Mouse (Mus musculus) MEL (cell line): Measurements from ENCODE around the gene Gsg1l. TPM values are rescaled to one million over a fixed set of nuclear protein-coding genes. Genes with fewer than 3 reads are reported as not detected.

Source experiments
- DNase-seq: peaks from one replicate; pipeline ENCODE4 v3.0.0; 2011; ENCODE audit warnings: low read depth, low spot score
- H3K27ac ChIP-seq: 2 replicates; pipeline ENCODE4 v1.5.1; 2012; ENCODE audit warnings: low read depth, mild to moderate bottlenecking, control low read depth, low read length, moderate library complexity; ENCODE audit not compliant: control insufficient read depth
- H3K27me3 ChIP-seq, 2 experiments: fragments of 150-350 bp in 1 of 2; sonication (generic) in 1 of 2; 2 replicates each; pipeline ENCODE4 v1.6.1; 2012; ENCODE audit warnings: low read length in 2 of 2, mild to moderate bottlenecking in 2 of 2, improper control_type of control experiment in 1 of 2, moderate library complexity in 1 of 2; ENCODE audit not compliant: insufficient read depth in 2 of 2, control insufficient read depth in 1 of 2
- H3K36me3 ChIP-seq, 2 experiments: 2 replicates each; pipeline ENCODE4 v1.6.1; 2012 to 2014; ENCODE audit warnings: low read length in 2 of 2, improper control_type of control experiment in 1 of 2, inconsistent platforms in 1 of 2, mild to moderate bottlenecking in 1 of 2; ENCODE audit not compliant: insufficient read depth in 2 of 2, control insufficient read depth in 1 of 2
- H3K4me1 ChIP-seq, 2 experiments: fragments of 150-350 bp in 1 of 2; sonication (generic) in 1 of 2; 2 replicates each; pipeline ENCODE4 v1.6.1; 2012; ENCODE audit warnings: low read length in 2 of 2, improper control_type of control experiment in 1 of 2, mild to moderate bottlenecking in 1 of 2; ENCODE audit not compliant: insufficient read depth in 2 of 2, control insufficient read depth in 1 of 2
- H3K4me3 ChIP-seq, 2 experiments: fragments of 150-350 bp in 1 of 2; sonication (generic) in 1 of 2; 2 replicates each; pipeline ENCODE4 v1.5.1; 2012; ENCODE audit warnings: low read depth in 2 of 2, low read length in 2 of 2, mild to moderate bottlenecking in 2 of 2, moderate library complexity in 2 of 2, control low read depth in 1 of 2, improper control_type of control experiment in 1 of 2; ENCODE audit not compliant: control insufficient read depth in 1 of 2, insufficient read depth in 1 of 2
- H3K79me2 ChIP-seq: 2 replicates; pipeline ENCODE4 v1.6.1; 2012; ENCODE audit warnings: mild to moderate bottlenecking, low read length, moderate library complexity; ENCODE audit not compliant: control insufficient read depth, poor library complexity, insufficient read depth
- H3K9ac ChIP-seq: 2 replicates; pipeline ENCODE4 v1.6.1; 2012; ENCODE audit warnings: low read depth, mild to moderate bottlenecking, control low read depth, low read length, moderate library complexity; ENCODE audit not compliant: control insufficient read depth, poor library complexity, severe bottlenecking
- H3K9me3 ChIP-seq: fragments of 150-350 bp; sonication (generic); replicated peaks from 2 replicates; pipeline ENCODE4 v1.6.1; 2012; ENCODE audit warnings: mild to moderate bottlenecking, low read length, improper control_type of control experiment, moderate library complexity; ENCODE audit not compliant: insufficient read depth
- BHLHE40 ChIP-seq: IDR thresholded peaks from 2 replicates; pipeline ENCODE4 v1.6.1; 2012; ENCODE audit warnings: low read depth, mild to moderate bottlenecking, inconsistent platforms, low read length, improper control_type of control experiment, borderline replicate concordance
- E2F4 ChIP-seq: IDR thresholded peaks from 2 replicates; pipeline ENCODE4 v1.6.1; 2011; ENCODE audit warnings: low read depth, low read length, improper control_type of control experiment, borderline replicate concordance
- EP300 ChIP-seq, 2 experiments: IDR thresholded peaks; 2 replicates each; pipeline ENCODE4 v1.6.1; 2011; ENCODE audit warnings: improper control_type of control experiment in 2 of 2, low read length in 2 of 2, low read depth in 1 of 2, mild to moderate bottlenecking in 1 of 2
- ETS1 ChIP-seq: IDR thresholded peaks from 2 replicates; pipeline ENCODE4 v1.6.1; 2012; ENCODE audit warnings: low read depth, mild to moderate bottlenecking, inconsistent platforms, low read length, improper control_type of control experiment, moderate library complexity
- GABPA ChIP-seq: IDR thresholded peaks from 2 replicates; pipeline ENCODE4 v1.6.1; 2012; ENCODE audit warnings: low read depth, mild to moderate bottlenecking, inconsistent platforms, low read length, improper control_type of control experiment, moderate library complexity
- GATA1 ChIP-seq: IDR thresholded peaks from 2 replicates; pipeline ENCODE4 v1.6.1; 2011; ENCODE audit warnings: low read depth, low read length, improper control_type of control experiment
- HCFC1 ChIP-seq: IDR thresholded peaks from 2 replicates; pipeline ENCODE4 v1.6.1; 2012; ENCODE audit warnings: low read depth, mild to moderate bottlenecking, inconsistent platforms, low read length, improper control_type of control experiment, moderate library complexity
- KAT2A ChIP-seq: conservative IDR thresholded peaks from 2 replicates; pipeline ENCODE4 v1.6.1; 2012; ENCODE audit warnings: low read depth, low read length, improper control_type of control experiment, inconsistent platforms
- MAX ChIP-seq: IDR thresholded peaks from 2 replicates; pipeline ENCODE4 v1.6.1; 2011; ENCODE audit warnings: low read length, improper control_type of control experiment
- MEF2A ChIP-seq: IDR thresholded peaks from 2 replicates; pipeline ENCODE4 v1.6.1; 2014; ENCODE audit warnings: low read depth, mild to moderate bottlenecking, inconsistent platforms, low read length, improper control_type of control experiment; ENCODE audit not compliant: poor library complexity, insufficient replicate concordance, severe bottlenecking; ENCODE audit errors: extremely low read depth
- MXI1 ChIP-seq: IDR thresholded peaks from 2 replicates; pipeline ENCODE4 v1.6.1; 2011; ENCODE audit warnings: mild to moderate bottlenecking, low read depth, low read length, improper control_type of control experiment
- MYC ChIP-seq: IDR thresholded peaks from 2 replicates; pipeline ENCODE4 v1.6.1; 2011; ENCODE audit warnings: low read depth, mild to moderate bottlenecking, low read length, improper control_type of control experiment, moderate library complexity
- POLR2A ChIP-seq, 2 experiments: IDR thresholded peaks; 2 replicates each; pipeline ENCODE4 v1.6.1; 2011 to 2012; ENCODE audit warnings: low read length in 2 of 2, mild to moderate bottlenecking in 2 of 2, control low read depth in 1 of 2, improper control_type of control experiment in 1 of 2, low read depth in 1 of 2, moderate library complexity in 1 of 2; ENCODE audit not compliant: control insufficient read depth in 1 of 2, insufficient read depth in 1 of 2, poor library complexity in 1 of 2
- POLR2AphosphoS5 ChIP-seq: IDR thresholded peaks from 2 replicates; pipeline ENCODE4 v1.6.1; 2012; ENCODE audit warnings: low read depth, borderline replicate concordance, mild to moderate bottlenecking, inconsistent platforms, low read length, moderate library complexity, mixed read lengths
- SIN3A ChIP-seq: IDR thresholded peaks from 2 replicates; pipeline ENCODE4 v1.6.1; 2012; ENCODE audit warnings: low read length, improper control_type of control experiment, inconsistent platforms
- SMC3 ChIP-seq: IDR thresholded peaks from 2 replicates; pipeline ENCODE4 v1.6.1; 2011; ENCODE audit warnings: low read depth, low read length, improper control_type of control experiment
- TBP ChIP-seq: IDR thresholded peaks from 2 replicates; pipeline ENCODE4 v1.8.0; 2011; ENCODE audit warnings: low read depth, low read length, improper control_type of control experiment
- TCF12 ChIP-seq: IDR thresholded peaks from 2 replicates; pipeline ENCODE4 v1.6.1; 2014; ENCODE audit warnings: low read depth, mild to moderate bottlenecking, inconsistent platforms, low read length, improper control_type of control experiment, moderate library complexity
- UBTF ChIP-seq: IDR thresholded peaks from 2 replicates; pipeline ENCODE4 v1.6.1; 2012; ENCODE audit warnings: low read depth, mild to moderate bottlenecking, inconsistent platforms, low read length, improper control_type of control experiment, moderate library complexity, borderline replicate concordance; ENCODE audit not compliant: insufficient read depth
- ZC3H11A ChIP-seq: IDR thresholded peaks from 2 replicates; pipeline ENCODE4 v1.6.1; 2012; ENCODE audit warnings: low read depth, mild to moderate bottlenecking, inconsistent platforms, low read length, improper control_type of control experiment
- ZKSCAN1 ChIP-seq: IDR thresholded peaks from 2 replicates; pipeline ENCODE4 v1.6.1; 2012; ENCODE audit warnings: low read depth, mild to moderate bottlenecking, inconsistent platforms, low read length, improper control_type of control experiment, moderate library complexity
- polyA plus RNA-seq, 2 experiments: library from polyadenylated mRNA; stranded (reverse) in 1 of 2; unstranded in 1 of 2; fragments of >175 nt in 1 of 2; fragments of >200 nt in 1 of 2; gene quantifications; 2 replicates each; pipeline versions ENCODE4 v1.2.1 to v1.2.4; 2012; ENCODE audit warnings: low replicate concordance in 2 of 2, low read depth in 1 of 2; ENCODE audit not compliant: insufficient read length in 2 of 2, insufficient read depth in 1 of 2, missing spikeins in 1 of 2
- total RNA-seq: library from RNA; depleted of rRNA; stranded (reverse); fragments of 300-350 nt; gene quantifications from 2 replicates; pipeline ENCODE4 v1.2.3, GENCODE M21; 2012

Gene Gsg1l
- total and polyA plus RNA-seq, 3 experiments, result not detected

DNA sequence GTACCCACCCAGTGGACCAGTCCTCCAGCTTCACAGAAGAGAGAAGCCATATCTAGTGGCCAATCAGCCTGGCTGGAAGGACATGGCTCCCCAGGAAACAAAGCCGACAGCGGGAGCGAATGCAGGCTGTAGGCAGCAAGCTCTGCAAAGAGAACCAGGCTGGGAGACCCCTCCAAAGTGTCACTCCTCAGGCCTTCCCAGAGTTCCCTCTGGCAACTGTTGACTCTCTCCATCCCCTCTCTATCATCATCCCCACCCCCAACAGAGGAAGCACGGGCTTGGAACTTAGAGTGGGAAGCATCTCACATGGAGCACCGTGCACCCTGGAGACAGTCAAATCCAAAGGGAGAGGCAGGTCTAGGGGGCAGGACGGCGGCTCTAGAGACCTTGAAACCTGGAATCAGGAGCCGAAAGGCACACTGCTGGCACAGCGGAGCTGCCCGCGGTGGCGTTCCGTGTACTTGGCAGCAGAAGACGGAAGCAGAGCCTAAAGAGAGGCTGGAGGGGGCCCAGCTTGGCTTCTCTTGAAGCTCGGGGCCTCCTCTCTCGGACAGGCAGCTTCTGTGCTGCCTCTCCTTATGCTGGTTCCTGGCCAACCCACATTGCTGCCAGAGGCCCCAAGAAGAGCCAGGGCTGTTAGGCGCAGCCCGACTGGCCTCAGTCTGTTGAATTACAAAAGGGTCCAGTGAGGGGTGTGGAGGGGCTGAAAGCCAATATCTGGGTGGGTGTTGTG is 41.3 kb downstream of the Gsg1l start:
- Histone ChIP-seq H3K4me1 (peaks cover 24 to 58% of the 10 kb centered on the region in 2 experiments), H3K27me3 (no peaks in the 10 kb centered on the region), H3K9ac (peak overlapping the region; percentile 52), H3K4me3 (no peak overlapping the region), H3K36me3 (peaks cover 0 to 44% of the 10 kb centered on the region in 2 experiments; a peak in 2 of 4 replicates), H3K27ac (peak overlapping the region; percentile 97), H3K9me3 (no peaks in the 10 kb centered on the region), H3K79me2 (no peaks in the 10 kb centered on the region)
- TF ChIP-seq MEF2A, result no peak
- TF ChIP-seq GABPA, result no peak
- TF ChIP-seq SMC3, result no peak
- TF ChIP-seq TCF12, result no peak
- no peak for TF ChIP-seq POLR2AphosphoS5
- no peak for TF ChIP-seq SIN3A
- no peak for TF ChIP-seq POLR2A (IDR thresholded peaks at IDR 0.05; ENCODE audit: control insufficient read depth in 1 of 2, insufficient read depth in 1 of 2, low read depth in 1 of 2, low read length in 2 of 2, poor library complexity in 1 of 2)
- TF ChIP-seq BHLHE40, result no peak
- no peak for TF ChIP-seq ZC3H11A
- no peak for TF ChIP-seq E2F4
- peak; percentile 34 for DNase-seq

DNA sequence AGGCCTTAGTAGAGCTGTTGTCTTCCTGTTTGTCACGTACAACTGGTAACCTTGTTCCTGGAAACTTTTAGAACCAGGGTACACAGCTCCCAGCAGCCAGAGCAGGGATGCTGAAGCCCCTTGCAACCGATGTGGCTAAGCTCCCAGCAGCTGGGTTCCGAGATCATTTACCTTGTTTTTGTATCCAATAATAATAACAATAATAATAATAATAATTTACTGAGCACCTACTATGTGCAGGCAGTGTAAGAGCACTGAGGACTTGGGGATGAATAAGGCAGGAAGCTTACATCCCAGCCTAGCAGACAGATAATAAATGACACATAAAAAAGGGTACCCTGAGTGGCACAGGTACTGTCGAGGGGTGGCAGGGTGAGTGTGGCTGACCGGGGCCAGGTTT is 42.4 kb downstream of the Gsg1l start:
- no peaks in the 10 kb centered on the region for H3K9me3 ChIP-seq
- H3K27ac ChIP-seq, result peak overlapping the region; percentile 97
- DNase-seq, result no peak
- peak overlapping the region; percentile 41; the same call in 1 of the 2 replicates for H3K9ac ChIP-seq
- peak; percentile 93 for TF ChIP-seq ZKSCAN1
- TF ChIP-seq UBTF, result no peak
- peaks cover 20 to 51% of the 10 kb centered on the region in 2 experiments for H3K4me1 ChIP-seq
- no peaks in the 10 kb centered on the region for H3K27me3 ChIP-seq
- no peak overlapping the region for H3K4me3 ChIP-seq
- no peaks in the 10 kb centered on the region for H3K79me2 ChIP-seq
- H3K36me3 ChIP-seq, result peaks cover 0 to 43% of the 10 kb centered on the region in 2 experiments; a peak in 2 of 4 replicates

DNA sequence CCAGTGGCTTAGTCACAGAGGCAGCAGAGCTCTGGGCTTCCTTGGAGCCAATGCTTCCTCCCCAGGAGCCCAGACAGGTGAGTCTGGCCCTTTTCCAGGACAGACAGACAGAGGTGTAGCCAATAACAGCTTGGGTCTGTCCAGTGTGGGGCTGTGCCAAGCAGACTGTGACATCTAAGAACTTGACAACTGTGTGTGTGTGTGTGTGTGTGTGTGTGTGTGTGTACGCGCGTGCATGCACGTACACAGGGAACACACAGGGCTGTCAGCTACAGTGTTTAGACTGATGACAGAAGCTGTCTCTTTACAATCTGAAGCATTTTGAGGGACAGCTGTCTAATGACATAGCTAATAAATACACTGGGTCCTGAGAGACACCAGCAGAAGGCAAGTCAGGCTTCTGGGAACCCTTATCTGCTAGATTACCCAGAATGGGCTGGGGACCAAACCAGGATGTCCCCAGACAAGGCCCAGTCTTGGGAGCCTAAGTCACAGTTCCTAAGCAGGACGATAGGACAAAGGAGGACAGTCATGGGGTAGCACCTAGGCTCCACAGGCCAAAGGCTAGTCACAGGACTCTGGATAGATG is 42.9 kb downstream of the Gsg1l start:
- 0 out of 2 replicates have a peak, but pooled peaks have one; percentile 13 for TF ChIP-seq HCFC1
- peak; percentile 25; the same call in 1 of the 2 replicates for TF ChIP-seq BHLHE40
- TF ChIP-seq ETS1, result peak; percentile 88
- 0 out of 2 replicates have a peak, but pooled peaks have one; percentile 30 for TF ChIP-seq MXI1
- peak; percentile 55 to 70; a peak in 3 of 4 replicates for TF ChIP-seq EP300 (IDR thresholded peaks at IDR 0.05; ENCODE audit: low read depth in 1 of 2, low read length in 2 of 2)
- 0 out of 2 replicates have a peak, but pooled peaks have one; percentile 30 for TF ChIP-seq TCF12
- no peak for TF ChIP-seq MYC
- TF ChIP-seq TBP, result peak; percentile 70
- TF ChIP-seq MAX, result no peak
- peak; percentile 74 for TF ChIP-seq GATA1
- peak; percentile 58; the same call in 1 of the 2 replicates for TF ChIP-seq SIN3A
- TF ChIP-seq KAT2A, result no peak
- 0 out of 2 replicates have a peak, but pooled peaks have one; percentile 75 for TF ChIP-seq UBTF
- H3K27ac ChIP-seq, result peak overlapping the region; percentile 97
- H3K27me3 ChIP-seq, result no peaks in the 10 kb centered on the region
- DNase-seq, result peak; percentile 73
- H3K79me2 ChIP-seq, result no peaks in the 10 kb centered on the region
- peak overlapping the region; percentile 41; the same call in 1 of the 2 replicates for H3K9ac ChIP-seq
- H3K4me3 ChIP-seq, result no peak overlapping the region
- H3K9me3 ChIP-seq, result no peaks in the 10 kb centered on the region
- peaks cover 20 to 48% of the 10 kb centered on the region in 2 experiments for H3K4me1 ChIP-seq
- peaks cover 0 to 40% of the 10 kb centered on the region in 2 experiments; a peak in 2 of 4 replicates for H3K36me3 ChIP-seq
